Mouse (Mus musculus): ENCODE data around the gene Akr1c6.

GRCm38 (mm10) chr13:4434006-4434405, at the start of gene Akr1c6:
- TF ChIP-seq POU5F1 (IDR thresholded peaks at IDR 0.05; ENCODE audit: borderline replicate concordance, low read length) (no peak), CTCF (conservative IDR thresholded peaks at IDR 0.05; ENCODE audit: low read length) (no peak)

All from E14TG2a.4 (cell line).